Mouse (Mus musculus) limb, embryonic 11.5 days (tissue): ENCODE measurements around the gene Ctdnep1. TPM values are rescaled to one million over a fixed set of nuclear protein-coding genes. Genes with fewer than 3 reads are reported as not detected.
A peak's percentile ranks its signal among the peaks of the same experiment; 100 is the strongest.
"Not testable (repeated sequence)": the region's sequence is repeated elsewhere in the genome, so short reads cannot be mapped to it uniquely, and the experiment has no call there.

Experiments used
- ATAC-seq: fragments of 200-750 bp; cut with Nextera tagmentation; 2 replicates; pipeline ENCODE4 v1.8.0; 2017; ENCODE audit warnings: low read depth; ENCODE audit not compliant: insufficient number of reproducible peaks, low FRiP score, low TSS enrichment
- DNase-seq: peaks from one replicate; pipeline ENCODE4 v3.0.0-alpha.2; 2015; ENCODE audit warnings: low spot score
- H3K27ac ChIP-seq: fragments of 300-500 bp; sonication (generic); replicated peaks from 2 replicates; pipeline ENCODE4 v1.5.1; 2014; ENCODE audit warnings: low read depth, mild to moderate bottlenecking, low read length
- H3K27me3 ChIP-seq: fragments of 300-500 bp; sonication (generic); 2 replicates; pipeline ENCODE4 v1.6.1; 2014; ENCODE audit warnings: mild to moderate bottlenecking, low read length, mixed read lengths; ENCODE audit not compliant: control insufficient read depth, insufficient read depth
- H3K36me3 ChIP-seq: fragments of 300-500 bp; sonication (generic); 2 replicates; pipeline ENCODE4 v1.6.1; 2014; ENCODE audit warnings: mild to moderate bottlenecking, low read length, moderate library complexity, mixed read lengths; ENCODE audit not compliant: control insufficient read depth, insufficient read depth
- H3K4me1 ChIP-seq: fragments of 300-500 bp; sonication (generic); 2 replicates; pipeline ENCODE4 v1.6.1; 2014; ENCODE audit warnings: low read length, mixed read lengths; ENCODE audit not compliant: control insufficient read depth, insufficient read depth
- H3K4me2 ChIP-seq: fragments of 300-500 bp; sonication (generic); 2 replicates; pipeline ENCODE4 v1.6.1; 2014; ENCODE audit warnings: low read depth, mild to moderate bottlenecking, moderate library complexity; ENCODE audit not compliant: severe bottlenecking
- H3K4me3 ChIP-seq: fragments of 300-500 bp; sonication (generic); 2 replicates; pipeline ENCODE4 v1.5.1; 2014; ENCODE audit warnings: low read depth, low read length
- H3K9ac ChIP-seq: fragments of 300-500 bp; sonication (generic); 2 replicates; pipeline ENCODE4 v1.6.1; 2014; ENCODE audit warnings: mild to moderate bottlenecking, low read length
- H3K9me3 ChIP-seq: fragments of 300-500 bp; sonication (generic); 2 replicates; pipeline ENCODE4 v1.6.1; 2016; ENCODE audit warnings: low read length; ENCODE audit not compliant: control insufficient read depth
- WGBS: fragments of 180-500 bp; shearing (Covaris S2); extraction: QIAGEN DNeasy Blood & Tissue Kit; methylation state at CpG from one replicate; pipeline ENCODE4 v1.1.7; 2014; 5-methylcytosine and 5-hydroxymethylcytosine counted together
- polyA plus RNA-seq: library from polyadenylated mRNA; unstranded; fragments of >200 nt; fragmentation: Nextera tagmentation; extraction: Ambion mirVana; gene quantifications from 2 replicates; pipeline ENCODE4 v1.2.1, GENCODE M21; 2014

Ctdnep1 gene
- polyA plus RNA-seq, 1 experiment from 2014 or later: 27.6 TPM

GRCm38 (mm10) chr11:69955618-69956017, 25.3 kb upstream of the Ctdnep1 start:
- H3K9me3 ChIP-seq, H3K9ac ChIP-seq, H3K27me3 ChIP-seq, H3K4me2 ChIP-seq, H3K36me3 ChIP-seq, ATAC-seq, H3K4me3 ChIP-seq, H3K4me1 ChIP-seq, H3K27ac ChIP-seq, DNase-seq: not testable (repeated sequence)
- WGBS: 77% methylated on average over 3 of the region's 4 CpGs

DNA sequence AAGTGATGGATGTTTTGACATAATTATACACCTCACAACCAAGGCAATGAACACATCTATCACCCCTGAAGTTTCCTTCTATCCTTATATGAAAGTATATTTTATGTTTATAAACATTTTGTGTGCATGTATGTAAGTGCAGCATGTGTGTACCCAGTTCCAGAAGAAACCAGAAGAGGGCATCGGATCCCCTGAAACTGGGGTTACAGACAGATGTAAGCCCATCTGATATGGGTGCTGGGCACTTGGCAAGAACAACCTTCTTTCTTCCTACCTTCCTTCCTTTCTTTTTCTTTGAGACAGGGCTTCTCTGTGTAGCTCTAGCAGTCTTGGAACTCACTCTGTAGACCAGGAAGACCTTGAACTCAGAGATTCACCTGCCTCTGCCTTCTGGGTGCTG, 24.7 kb upstream of the Ctdnep1 start:
- no peaks in the 10 kb centered on the region for H3K27me3 ChIP-seq
- H3K36me3 ChIP-seq: no peaks in the 10 kb centered on the region
- H3K4me3 ChIP-seq: no peak overlapping the region
- H3K27ac ChIP-seq: no peak overlapping the region
- no peaks in the 10 kb centered on the region for H3K4me1 ChIP-seq
- H3K9me3 ChIP-seq: no peaks in the 10 kb centered on the region
- H3K4me2 ChIP-seq: no peak overlapping the region
- ATAC-seq: no peak
- WGBS: 71% methylated on average over 1 of the region's 1 CpGs
- no peak for DNase-seq
- H3K9ac ChIP-seq: no peak overlapping the region

DNA sequence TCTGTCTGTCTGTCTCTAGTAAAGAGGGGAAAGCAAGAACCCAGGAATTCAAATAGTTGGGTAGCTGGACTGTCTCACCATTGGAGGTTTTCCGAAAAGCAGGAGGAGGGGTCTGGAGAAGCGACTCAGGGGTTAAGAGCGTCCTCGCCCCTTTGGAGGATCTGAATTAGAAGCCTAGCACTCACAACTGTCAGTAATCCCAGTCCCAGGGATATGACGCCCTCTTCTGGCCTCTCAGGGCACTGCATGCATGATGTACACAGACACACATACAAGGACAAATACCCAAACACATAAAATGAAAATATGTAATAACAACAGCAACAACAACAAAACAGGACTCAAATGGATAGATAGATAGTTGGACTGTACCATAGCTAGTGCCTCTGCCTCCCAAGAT, 20.3 kb upstream of the Ctdnep1 start:
- no peak for DNase-seq
- no peaks in the 10 kb centered on the region for H3K36me3 ChIP-seq
- H3K9me3 ChIP-seq: no peaks in the 10 kb centered on the region
- H3K27me3 ChIP-seq: peaks cover 30% of the 10 kb centered on the region
- no peak overlapping the region for H3K27ac ChIP-seq
- 31% methylated on average over 5 of the region's 5 CpGs for WGBS
- no peak overlapping the region for H3K4me3 ChIP-seq
- no peak overlapping the region for H3K4me2 ChIP-seq
- H3K9ac ChIP-seq: no peak overlapping the region
- H3K4me1 ChIP-seq: no peaks in the 10 kb centered on the region
- ATAC-seq: no peak

GRCm38 (mm10) chr11:69961841-69962240, 19.1 kb upstream of the Ctdnep1 start:
- peaks cover 42% of the 10 kb centered on the region for H3K27me3 ChIP-seq
- H3K9me3 ChIP-seq: no peaks in the 10 kb centered on the region
- WGBS: 44% methylated on average over 5 of the region's 5 CpGs
- DNase-seq (no peak), ATAC-seq (no peak)
- no peak overlapping the region for H3K27ac ChIP-seq
- no peaks in the 10 kb centered on the region for H3K36me3 ChIP-seq
- no peak overlapping the region for H3K4me3 ChIP-seq
- H3K9ac ChIP-seq: no peak overlapping the region
- no peaks in the 10 kb centered on the region; the same call in 1 of the 2 replicates for H3K4me1 ChIP-seq
- H3K4me2 ChIP-seq: no peak overlapping the region

DNA sequence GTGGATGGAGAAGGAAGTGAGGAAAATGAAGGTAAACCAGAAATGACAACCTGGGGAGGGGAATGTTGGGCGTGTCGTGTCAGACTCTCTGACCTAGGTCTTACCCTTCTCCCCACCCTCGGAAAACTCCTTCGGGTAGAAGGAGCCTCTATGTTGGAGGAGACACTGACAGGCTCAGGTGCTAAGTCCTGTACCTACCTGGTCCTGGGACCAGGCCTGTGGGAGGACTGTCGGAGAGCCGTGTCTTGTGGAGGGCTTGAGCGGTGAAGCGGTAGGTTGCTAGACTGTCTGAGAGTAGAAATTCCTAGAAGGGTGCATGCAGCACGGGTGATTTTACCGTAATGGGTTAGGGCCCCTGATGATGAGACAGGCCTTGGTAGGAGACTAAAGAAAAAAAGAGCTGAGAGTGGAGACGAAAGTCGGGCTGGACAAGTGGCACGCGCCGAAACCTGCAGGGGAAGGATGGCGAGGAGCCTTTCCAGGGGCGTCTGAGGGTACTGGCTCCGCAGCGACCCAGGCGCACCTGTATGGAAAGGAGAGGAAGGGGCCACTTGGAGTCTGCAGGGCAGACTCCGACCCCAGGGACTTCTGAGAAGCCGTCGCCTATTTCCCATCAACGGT, 16.2 kb upstream of the Ctdnep1 start, which contains the start of gene Cldn7:
Gene Cldn7 (plus strand): TSS at position 130 of the 621 bp plus-strand sequence.
- peaks cover 53% of the 10 kb centered on the region for H3K27me3 ChIP-seq
- H3K4me2 ChIP-seq: peak within 1 kb of the TSS; percentile 29; the same call in 1 of the 2 replicates
- no peak within 1 kb of the TSS for H3K9ac ChIP-seq
- ATAC-seq: no peak
- no peaks in the 10 kb centered on the region for H3K9me3 ChIP-seq
- H3K4me1 ChIP-seq: no peaks in the 10 kb centered on the region; the same call in 1 of the 2 replicates
- 0 out of 2 replicates have a peak within 1 kb of the TSS, but pooled peaks have one; percentile 0 for H3K4me3 ChIP-seq
- WGBS: 10% methylated on average over 23 of the region's 24 CpGs
- peaks cover under 1% of the 10 kb centered on the region; the same call in 1 of the 2 replicates for H3K36me3 ChIP-seq
- no peak within 1 kb of the TSS for H3K27ac ChIP-seq
- DNase-seq: peak; percentile 39

DNA sequence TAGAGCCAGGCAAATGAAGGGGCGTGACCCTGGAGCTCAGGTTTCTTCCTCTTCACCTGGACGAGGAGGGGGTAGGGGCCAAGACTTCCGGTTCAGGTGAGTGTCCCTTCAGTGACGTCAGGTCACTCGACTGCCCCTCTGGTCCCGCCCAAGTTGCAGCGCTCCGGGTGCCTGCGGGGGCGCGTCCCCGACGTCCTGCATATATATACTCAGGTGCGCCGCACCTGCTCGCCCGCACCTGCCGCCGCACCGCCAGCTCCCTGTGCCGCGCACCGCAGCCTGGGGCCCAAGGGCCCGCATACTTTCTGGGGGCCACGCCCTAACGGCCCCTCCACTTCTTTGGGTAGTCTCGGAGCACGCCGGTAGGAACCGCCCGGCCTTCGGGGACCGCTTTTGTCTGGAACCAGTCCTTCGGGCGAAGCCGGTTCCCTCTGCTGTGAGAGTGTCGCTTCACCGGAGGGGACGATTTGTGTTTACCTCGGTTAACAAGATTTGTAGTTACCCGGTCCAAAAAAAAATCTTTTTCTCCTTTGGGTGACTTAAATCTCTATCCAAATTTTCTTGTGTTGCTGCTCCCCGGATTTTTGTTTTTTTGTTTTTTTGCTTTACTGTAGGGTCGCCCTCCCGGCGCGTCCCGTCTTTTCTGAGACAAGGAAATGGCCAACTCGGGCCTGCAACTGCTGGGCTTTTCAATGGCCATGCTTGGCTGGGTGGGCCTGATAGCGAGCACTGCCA, 15.5 kb upstream of the Ctdnep1 start:
- Histone ChIP-seq H3K36me3 (peaks cover 4% of the 10 kb centered on the region; the same call in 1 of the 2 replicates), H3K9ac (no peak overlapping the region), H3K27me3 (peaks cover 53% of the 10 kb centered on the region), H3K4me2 (peak overlapping the region; percentile 56), H3K27ac (no peak overlapping the region), H3K9me3 (no peaks in the 10 kb centered on the region), H3K4me3 (peak overlapping the region; percentile 24), H3K4me1 (no peaks in the 10 kb centered on the region; the same call in 1 of the 2 replicates)
- no peak for ATAC-seq
- DNase-seq: peak; percentile 49
- 3% methylated on average over 49 of the region's 49 CpGs for WGBS

DNA sequence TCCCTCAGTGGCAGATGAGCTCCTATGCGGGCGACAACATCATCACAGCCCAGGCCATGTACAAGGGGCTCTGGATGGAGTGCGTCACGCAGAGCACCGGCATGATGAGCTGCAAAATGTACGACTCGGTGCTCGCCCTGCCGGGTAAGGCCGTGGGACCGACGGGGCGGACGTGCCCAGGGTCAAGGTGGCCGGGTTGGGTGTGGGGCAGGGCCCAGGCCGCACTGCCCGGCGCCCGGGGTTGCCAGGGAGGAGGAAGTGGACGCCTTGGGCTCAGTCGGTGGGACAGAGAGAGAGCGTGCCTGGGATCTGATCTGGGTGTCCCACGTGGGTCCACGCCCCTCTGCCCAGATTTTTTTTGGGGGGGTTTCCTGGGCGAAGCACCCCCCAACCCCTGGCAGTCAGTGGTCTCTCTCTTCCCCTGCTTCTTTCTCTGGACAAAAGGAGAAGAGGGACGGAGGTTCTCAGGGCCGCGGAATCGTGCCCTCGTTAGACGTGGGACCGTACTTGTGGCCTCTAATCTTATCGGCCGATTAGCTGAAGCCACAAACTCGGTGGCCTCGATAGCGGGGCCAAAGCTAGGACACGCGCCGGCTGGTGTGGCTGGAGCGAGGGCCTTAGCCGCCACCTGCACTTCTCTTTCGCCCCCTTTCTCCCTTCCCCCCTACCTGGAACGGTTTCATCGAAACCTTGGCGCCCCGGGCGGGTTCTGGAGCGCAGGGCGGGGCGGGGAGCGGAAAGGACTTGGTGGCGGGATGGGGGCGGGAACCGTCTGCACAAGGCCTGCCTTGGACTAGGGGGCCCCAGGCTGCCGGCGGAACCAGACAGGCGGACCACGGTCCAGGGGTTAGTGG, 14.7 kb upstream of the Ctdnep1 start:
- H3K27ac ChIP-seq: no peak overlapping the region
- H3K36me3 ChIP-seq: peaks cover 4% of the 10 kb centered on the region; the same call in 1 of the 2 replicates
- peak overlapping the region; percentile 56 for H3K4me2 ChIP-seq
- no peaks in the 10 kb centered on the region; the same call in 1 of the 2 replicates for H3K4me1 ChIP-seq
- ATAC-seq (peak; percentile 69), DNase-seq (peak; percentile 63)
- H3K9ac ChIP-seq: peak overlapping the region; percentile 57
- no peaks in the 10 kb centered on the region for H3K9me3 ChIP-seq
- peaks cover 53% of the 10 kb centered on the region for H3K27me3 ChIP-seq
- H3K4me3 ChIP-seq: peak overlapping the region; percentile 24
- 1% methylated on average over 58 of the region's 59 CpGs for WGBS
